Mouse (Mus musculus) bone marrow macrophage, adult 2 months (primary cell): Measurements from ENCODE around the gene Cchcr1.

Experiments
- CTCF ChIP-seq: IDR thresholded peaks from 2 replicates; pipeline ENCODE4 v1.5.1; 2012; ENCODE audit warnings: low read depth, mild to moderate bottlenecking, low read length, moderate library complexity
- POLR2A ChIP-seq: IDR thresholded peaks from 2 replicates; pipeline ENCODE4 v1.6.1; 2012; ENCODE audit warnings: mild to moderate bottlenecking, low read depth, low read length, borderline replicate concordance

- TF ChIP-seq POLR2A (no peak), CTCF (no peak)
These were observed 19.8 kb upstream of the Cchcr1 start for GRCm38 (mm10) chr17:35497124-35497523.
